Comparison of ENCODE assay signal across 16 mouse cellular contexts in genomic region chr2:77969956-77970355, GRCm38 (mm10).
"Had no signal": no experiment of that assay in that cellular context is flagged by ENCODE, and none has a peak within 500 bp of the region (broad histone marks: within the 10 kb centered on the region; RNA-seq: fewer than 3 reads in every experiment).

No protein-coding gene starts in this region.

- DNase-seq: cerebellum, adult 9-10 months; cerebellum, adult 9-11 months; cerebellum, postnatal 10 days; cerebellum, postnatal 14 days; cerebellum, postnatal 25 days; cerebellum, postnatal 36 days; embryo, embryonic 11 days; forebrain, postnatal 0 days; gastrocnemius, adult 2 months; gastrocnemius, postnatal 10 days; gastrocnemius, postnatal 14 days; gastrocnemius, postnatal 25 days; gastrocnemius, postnatal 36 days; heart, adult 11 months; heart, adult 18-20 months; heart, adult 2 months had no signal
